Mouse (Mus musculus): Measurements from ENCODE around the gene Cnnm4. TPM values are rescaled to one million over a fixed set of nuclear protein-coding genes. Genes with fewer than 3 reads are reported as not detected.

The Cnnm4 gene
- total RNA-seq, 4 experiments from 2014 or later: 4.9 to 7.7 (median 5.1) TPM

GRCm38 (mm10) chr1:36540807-36541206 is 69.4 kb downstream of the Cnnm4 start:
- no peak for DNase-seq (ENCODE audit: low spot score in 2 of 2)

DNA sequence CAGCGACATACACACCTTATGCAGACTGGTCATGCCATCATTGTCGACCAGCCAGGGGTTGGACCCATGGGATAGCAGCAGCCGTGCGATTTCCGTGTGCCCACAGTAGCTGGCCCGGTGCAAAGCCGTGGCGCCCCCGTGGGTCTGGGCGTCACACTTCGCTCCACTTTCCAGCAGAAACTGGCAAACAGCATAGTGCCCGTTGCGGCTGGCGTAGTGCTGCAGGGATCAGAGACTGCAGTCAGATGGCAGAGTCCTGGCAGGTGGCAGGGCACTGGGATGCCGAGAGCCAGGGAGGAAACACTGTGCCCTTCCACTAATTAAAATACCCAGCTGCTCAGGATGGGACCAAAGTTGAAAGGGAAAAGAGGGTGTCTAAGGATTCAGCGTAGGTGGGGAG is 70.4 kb downstream of the Cnnm4 start:
- no peak for DNase-seq (ENCODE audit: low spot score in 2 of 2)

- no peak for DNase-seq (ENCODE audit: low spot score in 2 of 2)
These were observed 71.5 kb downstream of the Cnnm4 start for GRCm38 (mm10) chr1:36542925-36543324.

DNA sequence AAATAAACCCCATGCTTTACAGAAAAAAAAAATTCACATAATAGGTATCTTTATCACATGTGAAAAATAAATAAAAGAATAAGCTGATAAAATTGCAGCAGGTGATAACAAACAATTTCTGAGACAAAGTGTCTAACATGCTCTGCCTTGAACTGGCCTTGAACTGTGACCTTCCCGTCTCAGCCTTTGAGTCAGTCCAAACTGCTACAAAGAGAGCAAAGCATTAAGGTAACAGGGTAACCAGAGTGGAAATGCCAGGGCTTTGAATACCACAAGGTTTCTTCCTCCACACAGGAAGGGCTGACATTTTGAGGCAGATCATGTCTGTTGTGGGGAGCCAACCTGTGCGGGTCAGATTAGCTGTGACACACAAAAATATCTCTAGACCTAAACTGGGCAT is 74.0 kb downstream of the Cnnm4 start:
- DNase-seq (ENCODE audit: low spot score in 2 of 2): no peak

- no peak for DNase-seq (ENCODE audit: low spot score in 2 of 2)
These were observed 74.6 kb downstream of the Cnnm4 start for GRCm38 (mm10) chr1:36545845-36546600.

GRCm38 (mm10) chr1:36546888-36547471 is 75.6 kb downstream of the Cnnm4 start, which contains the start of gene Ankrd39:
Gene Ankrd39 (minus strand): TSS chr1:36547445.
- peak; percentile 98 for DNase-seq (ENCODE audit: low spot score in 2 of 2)

DNA sequence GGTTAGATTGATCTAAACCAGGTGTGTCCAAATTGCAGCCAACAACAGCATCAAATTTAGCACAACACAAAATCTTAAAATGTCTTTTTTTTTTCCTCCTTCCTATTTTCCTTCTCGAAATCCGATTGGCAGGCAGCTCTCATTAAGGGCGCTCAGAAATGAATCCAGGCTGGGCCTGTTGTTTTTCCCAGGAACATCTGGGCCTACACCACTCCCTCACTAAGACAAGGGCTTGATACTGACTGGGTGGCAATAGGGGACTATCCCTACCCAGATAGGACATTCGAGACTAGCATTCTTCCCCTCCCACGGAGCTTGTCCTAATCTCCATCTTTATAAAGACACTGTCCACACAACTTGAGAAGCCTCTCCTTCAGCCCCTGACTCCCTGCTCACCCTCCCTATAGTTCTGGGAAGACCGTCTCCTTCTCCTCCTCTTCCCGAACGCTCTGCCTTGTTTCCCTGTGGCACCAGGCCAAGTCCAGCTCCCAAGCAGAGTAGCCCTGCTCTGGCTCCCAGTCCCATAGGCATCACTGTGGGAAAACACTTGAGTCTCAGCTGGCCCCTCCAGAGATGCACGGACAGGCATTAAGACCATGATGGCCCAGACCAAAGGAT is 76.7 kb downstream of the Cnnm4 start:
- no peak for DNase-seq (ENCODE audit: low spot score in 2 of 2)

- DNase-seq (ENCODE audit: low spot score in 2 of 2): no peak
These were observed 77.4 kb downstream of the Cnnm4 start for GRCm38 (mm10) chr1:36548771-36549170.

GRCm38 (mm10) chr1:36549491-36549890 is 78.1 kb downstream of the Cnnm4 start:
- DNase-seq (ENCODE audit: low spot score in 2 of 2): no peak

DNA sequence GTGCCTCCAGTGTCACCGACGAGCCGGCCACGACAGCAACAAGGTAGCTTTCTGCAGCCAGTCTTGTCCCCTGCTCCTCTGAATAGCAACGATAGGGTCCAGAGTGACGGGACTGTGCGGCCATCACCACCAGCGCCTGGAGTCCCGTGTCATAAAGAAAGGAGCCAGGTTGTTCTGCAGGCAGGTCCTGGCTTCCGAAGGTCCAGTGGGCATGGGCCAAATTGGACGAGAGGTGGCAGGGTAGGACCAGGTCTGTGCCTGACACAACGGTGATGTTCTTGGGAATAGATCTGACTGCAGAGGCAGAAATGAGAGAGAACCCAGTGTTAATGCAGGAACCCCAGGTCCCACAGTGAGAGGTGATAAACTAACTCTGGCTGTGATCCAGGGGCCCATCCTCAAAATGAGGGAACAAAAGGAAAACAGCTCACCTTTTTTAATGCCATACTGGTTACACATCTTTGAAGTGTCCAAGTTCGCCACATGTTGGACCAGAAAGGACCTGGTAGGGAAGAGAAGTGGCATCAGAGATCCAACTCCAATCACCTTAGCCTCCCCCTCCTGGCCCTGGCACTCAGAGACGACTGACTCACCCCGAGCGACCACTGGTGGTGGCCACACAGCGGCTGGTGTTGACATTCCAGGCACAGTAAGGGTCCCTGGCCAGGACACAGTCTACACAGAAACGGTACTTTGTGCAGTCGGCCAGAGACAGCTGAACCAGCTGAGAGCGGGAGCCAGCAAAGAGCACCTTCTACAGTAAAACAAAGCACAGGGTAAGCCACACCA is 78.8 kb downstream of the Cnnm4 start:
- DNase-seq (ENCODE audit: low spot score in 2 of 2): no peak

- no peak for DNase-seq (ENCODE audit: low spot score in 2 of 2)
These were observed 80.5 kb downstream of the Cnnm4 start for GRCm38 (mm10) chr1:36551904-36552303.

GRCm38 (mm10) chr1:36552506-36552905 is 81.1 kb downstream of the Cnnm4 start:
- no peak for DNase-seq (ENCODE audit: low spot score in 2 of 2)

- no peak for DNase-seq (ENCODE audit: low spot score in 2 of 2)
These were observed 83.4 kb downstream of the Cnnm4 start for GRCm38 (mm10) chr1:36554633-36555399.

DNA sequence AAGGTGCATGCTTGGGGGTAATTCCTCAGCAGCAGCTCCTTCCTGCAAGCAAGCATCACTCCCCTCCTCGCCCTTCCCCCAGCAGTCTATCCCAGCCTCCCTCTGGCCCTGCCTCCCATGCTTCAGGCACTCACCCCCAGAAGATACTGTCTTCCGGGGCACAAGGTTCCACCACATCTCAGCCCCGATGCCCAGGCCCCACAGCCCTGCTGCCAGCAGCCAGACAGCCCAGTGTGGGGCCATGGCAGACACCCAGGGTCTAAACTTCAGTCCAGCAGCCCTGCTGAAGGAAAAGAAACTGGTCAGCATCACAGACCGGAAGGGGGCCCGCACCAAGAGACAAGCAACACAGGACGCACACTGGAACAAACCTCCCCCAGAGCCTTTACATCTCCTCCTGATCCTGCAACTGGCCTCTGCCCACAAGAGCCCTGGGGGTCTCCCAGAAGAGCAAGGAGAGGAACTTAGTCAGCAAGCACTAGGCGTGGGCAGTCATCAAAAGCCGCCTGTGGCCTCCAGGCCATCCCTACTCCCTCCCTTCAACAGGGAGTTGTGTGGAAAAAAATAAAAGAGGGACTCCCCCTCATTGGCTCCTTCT is 84.5 kb downstream of the Cnnm4 start:
- DNase-seq (ENCODE audit: low spot score in 2 of 2): no peak

DNA sequence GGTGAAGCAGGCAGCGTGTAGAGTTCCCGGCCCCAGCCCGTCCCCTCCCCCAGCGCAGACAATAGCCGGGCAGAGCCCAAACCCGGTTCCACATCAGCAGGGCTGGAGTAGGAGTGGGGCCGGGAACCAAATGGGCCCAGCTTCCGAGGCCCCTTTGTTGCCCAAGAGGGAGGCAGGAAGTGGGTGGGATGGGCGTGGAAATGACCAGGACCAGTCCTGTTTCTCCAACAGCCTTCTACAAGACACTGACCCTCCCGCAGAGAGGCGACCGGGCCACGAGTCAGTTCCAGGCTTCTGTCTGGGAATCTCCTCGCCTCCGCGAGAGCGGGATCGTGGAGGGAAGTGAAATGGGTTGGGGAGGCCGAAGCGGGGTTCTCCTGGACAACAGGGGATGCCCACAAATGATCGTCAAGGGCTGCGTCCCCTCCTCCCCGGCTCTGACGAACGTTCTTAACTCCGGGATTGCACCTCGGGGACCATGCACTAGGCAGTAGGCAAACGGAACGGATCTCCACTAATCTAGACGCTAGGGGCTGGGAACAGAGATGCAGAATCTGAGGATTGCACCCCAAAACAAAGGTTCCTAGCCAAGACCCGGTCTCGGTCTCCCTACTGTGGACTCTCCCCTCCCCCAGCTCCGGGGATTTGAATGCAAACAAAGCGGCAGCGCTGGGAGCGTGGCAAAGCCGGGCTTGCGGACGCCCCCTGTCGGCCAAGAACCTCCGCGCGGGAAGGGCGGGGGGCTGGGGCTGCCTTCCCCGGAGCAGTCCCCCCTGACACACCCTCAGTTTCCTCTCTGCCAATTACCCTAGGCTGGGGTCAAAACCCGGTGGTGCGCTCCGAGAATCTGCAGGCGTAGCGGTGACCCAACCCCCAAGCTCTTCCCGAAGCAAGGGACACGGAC is 85.4 kb downstream of the Cnnm4 start:
- peak; percentile 83 to 84 for DNase-seq (ENCODE audit: low spot score in 2 of 2)

GRCm38 (mm10) chr1:36557457-36558011 is 86.1 kb downstream of the Cnnm4 start:
- peak; percentile 74 to 83 for DNase-seq (ENCODE audit: low spot score in 2 of 2)

All from gastrocnemius, adult 8-10 months (tissue).